31 mouse cellular contexts compared by ENCODE assay signal in genomic region chr16:9139405-9139804, GRCm38 (mm10).
A peak's percentile ranks its signal among the peaks of the same experiment; 100 is the strongest.
DNase-seq lines count a peak whose midpoint lies in the region; ATAC-seq and TF ChIP-seq lines count a peak whose summit lies in the region.
"Had no signal": no experiment of that assay in that cellular context is flagged by ENCODE, and none has a peak within 500 bp of the region (broad histone marks: within the 10 kb centered on the region; RNA-seq: fewer than 3 reads in every experiment).

No protein-coding gene starts in this region.

- H3K36me3 ChIP-seq in liver, embryonic 13.5 days = no peaks in the 10 kb centered on the region
- no peaks in the 10 kb centered on the region for H3K36me3 ChIP-seq in liver, embryonic 11.5 days (ENCODE audit: control insufficient read depth, insufficient read depth, low read length)
- H3K36me3 ChIP-seq in lung, postnatal 0 days (ENCODE audit: insufficient read depth, low read length) = no peaks in the 10 kb centered on the region
- H3K36me3 ChIP-seq in kidney, embryonic 15.5 days = no peaks in the 10 kb centered on the region
- H3K36me3 ChIP-seq: heart, embryonic 10.5 days; heart, embryonic 15.5 days; hindbrain, embryonic 13.5 days; limb, embryonic 12.5 days; midbrain, embryonic 12.5 days; neural tube, embryonic 12.5 days had no signal

- peak; percentile 38 for DNase-seq in liver, embryonic 13.5 days
- no peak for DNase-seq in liver, embryonic 11.5 days (ENCODE audit: low spot score)
- peak; percentile 45 to 68 for DNase-seq in lung, adult 18-20 months
- peak; percentile 74 for DNase-seq in lung, postnatal 0 days (ENCODE audit: low spot score)
- peak; percentile 53 to 68 for DNase-seq in lung, postnatal 4 days
- DNase-seq in embryo, embryonic 9.5 days (ENCODE audit: extremely low spot score) = no peak
- DNase-seq in Muller cell, postnatal 12 days (ENCODE audit: inconsistent ontology term) = no peak
- DNase-seq: adrenal gland, postnatal 10 days; cerebellum, adult 8-10 months; cerebellum, postnatal 36 days; embryo, embryonic 11 days; forebrain, postnatal 0 days; gastrocnemius, postnatal 10 days; heart, postnatal 36 days; kidney, postnatal 25 days; liver, postnatal 0 days; thymus, adult 18-20 months; thymus, postnatal 36 days had no signal

- TF ChIP-seq CTCF in lung, postnatal 0 days (IDR thresholded peaks at IDR 0.05) = no peak

- H3K9ac ChIP-seq in liver, embryonic 13.5 days = no peak overlapping the region
- no peak overlapping the region for H3K9ac ChIP-seq in liver, embryonic 11.5 days (ENCODE audit: low read depth, low read length)
- H3K9ac ChIP-seq in lung, postnatal 0 days (replicated peaks; ENCODE audit: low read depth) = no peak overlapping the region
- no peak overlapping the region for H3K9ac ChIP-seq in kidney, embryonic 15.5 days
- H3K9ac ChIP-seq: forebrain, postnatal 0 days; heart, embryonic 15.5 days; hindbrain, embryonic 13.5 days; limb, embryonic 12.5 days; liver, postnatal 0 days; midbrain, embryonic 12.5 days; neural tube, embryonic 12.5 days had no signal

- no peaks in the 10 kb centered on the region for H3K9me3 ChIP-seq in liver, embryonic 13.5 days (replicated peaks)
- H3K9me3 ChIP-seq in liver, embryonic 11.5 days (ENCODE audit: control insufficient read depth, low read length) = no peaks in the 10 kb centered on the region
- no peaks in the 10 kb centered on the region for H3K9me3 ChIP-seq in lung, postnatal 0 days (ENCODE audit: low read length)
- no peaks in the 10 kb centered on the region for H3K9me3 ChIP-seq in kidney, embryonic 15.5 days (replicated peaks)
- H3K9me3 ChIP-seq: heart, embryonic 10.5 days; heart, embryonic 15.5 days; hindbrain, embryonic 13.5 days; limb, embryonic 12.5 days; midbrain, embryonic 12.5 days; neural tube, embryonic 12.5 days had no signal

- ATAC-seq in liver, embryonic 13.5 days (ENCODE audit: low read depth) = no peak
- no peak for ATAC-seq in liver, embryonic 11.5 days (replicated peaks; ENCODE audit: low FRiP score)
- peak; percentile 81 for ATAC-seq in lung, postnatal 0 days
- no peak for ATAC-seq in kidney, embryonic 15.5 days (replicated peaks; ENCODE audit: low FRiP score)
- ATAC-seq: forebrain, postnatal 0 days; intestine, postnatal 0 days; liver, postnatal 0 days had no signal

- no peak overlapping the region for H3K4me2 ChIP-seq in liver, embryonic 13.5 days
- no peak overlapping the region for H3K4me2 ChIP-seq in liver, embryonic 11.5 days
- H3K4me2 ChIP-seq in lung, postnatal 0 days (replicated peaks; ENCODE audit: low read depth, low read length) = no peak overlapping the region; the same call in 1 of the 2 replicates
- H3K4me2 ChIP-seq in kidney, embryonic 15.5 days = no peak overlapping the region
- H3K4me2 ChIP-seq: heart, embryonic 15.5 days; hindbrain, embryonic 13.5 days; limb, embryonic 12.5 days; midbrain, embryonic 12.5 days; neural tube, embryonic 12.5 days had no signal

- TF ChIP-seq EP300 in lung, postnatal 0 days (IDR thresholded peaks at IDR 0.05) = no peak

- H3K27ac ChIP-seq in liver, embryonic 13.5 days = no peak overlapping the region
- no peak overlapping the region for H3K27ac ChIP-seq in liver, embryonic 11.5 days (ENCODE audit: low read depth, low read length)
- H3K27ac ChIP-seq in lung, postnatal 0 days (ENCODE audit: low read length) = peak overlapping the region; percentile 33; the same call in 1 of the 2 replicates
- H3K27ac ChIP-seq in kidney, embryonic 15.5 days = no peak overlapping the region
- H3K27ac ChIP-seq: heart, embryonic 10.5 days; heart, embryonic 15.5 days; hindbrain, embryonic 13.5 days; left cerebral cortex, adult 2 months; limb, embryonic 12.5 days; midbrain, embryonic 12.5 days; neural tube, embryonic 12.5 days; stomach, postnatal 0 days had no signal

- no peak overlapping the region for H3K4me3 ChIP-seq in liver, embryonic 13.5 days (replicated peaks)
- H3K4me3 ChIP-seq in liver, embryonic 11.5 days (ENCODE audit: low read depth, low read length) = no peak overlapping the region
- H3K4me3 ChIP-seq in lung, postnatal 0 days (ENCODE audit: low read depth, low read length) = no peak overlapping the region
- no peak overlapping the region for H3K4me3 ChIP-seq in kidney, embryonic 15.5 days (replicated peaks)
- H3K4me3 ChIP-seq: erythroblast, embryonic 14.5 days; heart, embryonic 10.5 days; heart, embryonic 15.5 days; hindbrain, embryonic 13.5 days; left cerebral cortex, adult 2 months; limb, embryonic 12.5 days; megakaryocyte, embryonic 14.5 days; midbrain, embryonic 12.5 days; myocyte; neural tube, embryonic 12.5 days had no signal

- H3K27me3 ChIP-seq in liver, embryonic 13.5 days = no peaks in the 10 kb centered on the region
- no peaks in the 10 kb centered on the region for H3K27me3 ChIP-seq in liver, embryonic 11.5 days (replicated peaks; ENCODE audit: control insufficient read depth, insufficient read depth, low read length)
- no peaks in the 10 kb centered on the region for H3K27me3 ChIP-seq in lung, postnatal 0 days (replicated peaks; ENCODE audit: insufficient read depth, low read length)
- H3K27me3 ChIP-seq in kidney, embryonic 15.5 days = no peaks in the 10 kb centered on the region
- H3K27me3 ChIP-seq: heart, embryonic 15.5 days; hindbrain, embryonic 13.5 days; limb, embryonic 12.5 days; megakaryocyte, embryonic 14.5 days; midbrain, embryonic 12.5 days; neural tube, embryonic 12.5 days had no signal

- no peaks in the 10 kb centered on the region for H3K4me1 ChIP-seq in liver, embryonic 13.5 days (replicated peaks)
- H3K4me1 ChIP-seq in liver, embryonic 11.5 days (replicated peaks; ENCODE audit: control insufficient read depth, insufficient read depth, low read length) = no peaks in the 10 kb centered on the region
- H3K4me1 ChIP-seq in lung, postnatal 0 days (ENCODE audit: insufficient read depth, low read depth, low read length) = no peaks in the 10 kb centered on the region
- H3K4me1 ChIP-seq in kidney, embryonic 15.5 days = no peaks in the 10 kb centered on the region
- H3K4me1 ChIP-seq: heart, embryonic 10.5 days; heart, embryonic 15.5 days; hindbrain, embryonic 13.5 days; limb, embryonic 12.5 days; megakaryocyte, embryonic 14.5 days; midbrain, embryonic 12.5 days; neural tube, embryonic 12.5 days had no signal

- WGBS in liver, embryonic 13.5 days (ENCODE audit: insufficient replicate concordance) = 59% methylated on average over 3 of the region's 3 CpGs
- 59% methylated on average over 3 of the region's 3 CpGs for WGBS in liver, embryonic 11.5 days
- WGBS in lung, postnatal 0 days = 48% methylated on average over 3 of the region's 3 CpGs
- WGBS in kidney, embryonic 15.5 days = 65% methylated on average over 3 of the region's 3 CpGs

Comparison
In these comparisons a context has a peak if more than half of its experiments do, and no peak if none do; other contexts are left out.
1. DNase-seq: peak in liver, embryonic 13.5 days (single experiment), lung, adult 18-20 months (2 of 2), lung, postnatal 0 days (single experiment) and lung, postnatal 4 days (2 of 2); none in liver, embryonic 11.5 days (single experiment), embryo, embryonic 9.5 days (single experiment) and Muller cell, postnatal 12 days (single experiment).